Mouse (Mus musculus) skeletal muscle tissue, postnatal 0 days (tissue): ENCODE results near the gene Scgb1b19. TPM values are rescaled to one million over a fixed set of nuclear protein-coding genes. Genes with fewer than 3 reads are reported as not detected.

Experiments
- polyA plus RNA-seq: library from polyadenylated mRNA; unstranded; fragments of >200 nt; fragmentation: Nextera tagmentation; extraction: Ambion mirVana; gene quantifications from 2 replicates; pipeline ENCODE4 v1.2.1, GENCODE M21; 2015

Scgb1b19 gene
- polyA plus RNA-seq = not detected in 2 replicates

GRCm38 (mm10) chr7:33286991-33287390 lies at the start of gene Scgb1b19:
Gene Scgb1b19 (plus strand): TSS chr7:33287291.

GRCm38 (mm10) chr7:33280238-33280637 lies 6.9 kb upstream of the Scgb1b19 start, which contains the start of gene Scgb2b19:
Gene Scgb2b19 (minus strand): TSS chr7:33280338.

Other genes starting within 250 kb of the Scgb1b19 start
- not detected in 2 replicates for gene Scgb2b17, start 230.7 kb upstream of the Scgb1b19 start, polyA plus RNA-seq
- not detected in 2 replicates for gene Scgb1b17, start 223.8 kb upstream of the Scgb1b19 start, polyA plus RNA-seq
- gene Scgb2b18, start 113.4 kb upstream of the Scgb1b19 start, polyA plus RNA-seq = not detected in 2 replicates
- not detected in 2 replicates for gene Scgb1b18, start 101.7 kb upstream of the Scgb1b19 start, polyA plus RNA-seq
- gene Scgb2b19, start 7.0 kb upstream of the Scgb1b19 start, polyA plus RNA-seq = not detected in 2 replicates
- gene Scgb2b20, start 79.0 kb downstream of the Scgb1b19 start, polyA plus RNA-seq = not detected in 2 replicates
- gene Scgb1b20, start 85.9 kb downstream of the Scgb1b19 start, polyA plus RNA-seq = not detected in 2 replicates
- not detected in 2 replicates for gene Scgb2b21, start 233.2 kb downstream of the Scgb1b19 start, polyA plus RNA-seq